Mouse (Mus musculus): ENCODE measurements at regions not wholly inside any gene's neighbourhood (a gene's known extent, or its start where the extent isn't known, plus 50 kb on each side); places are given as distances from the start of the nearest gene placed in this dataset.
"Not testable (repeated sequence)": the region's sequence is repeated elsewhere in the genome, so short reads cannot be mapped to it uniquely, and the experiment has no call there.

DNA sequence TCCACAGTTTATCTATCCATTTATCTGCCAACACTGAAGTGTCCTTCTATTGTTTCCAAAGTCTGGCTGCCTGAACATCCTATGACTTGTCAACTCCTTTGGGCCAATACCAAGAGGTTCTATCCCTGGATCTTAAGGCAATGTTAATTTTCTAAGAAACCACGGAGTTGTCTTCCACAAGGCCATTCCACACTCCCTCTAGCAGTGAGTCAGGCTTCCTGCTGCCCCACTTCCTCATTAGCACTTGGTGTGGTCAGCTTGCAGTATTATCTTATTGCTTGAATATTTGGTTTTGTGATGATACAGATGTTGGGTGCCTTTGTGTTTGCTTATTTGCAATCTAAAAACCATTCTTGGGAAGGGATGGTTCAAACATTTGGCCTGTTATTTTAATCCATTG is 87.5 kb upstream of the Ppp2r2d start:
- no peak for DNase-seq (ENCODE audit: low spot score in 2 of 2)

DNA sequence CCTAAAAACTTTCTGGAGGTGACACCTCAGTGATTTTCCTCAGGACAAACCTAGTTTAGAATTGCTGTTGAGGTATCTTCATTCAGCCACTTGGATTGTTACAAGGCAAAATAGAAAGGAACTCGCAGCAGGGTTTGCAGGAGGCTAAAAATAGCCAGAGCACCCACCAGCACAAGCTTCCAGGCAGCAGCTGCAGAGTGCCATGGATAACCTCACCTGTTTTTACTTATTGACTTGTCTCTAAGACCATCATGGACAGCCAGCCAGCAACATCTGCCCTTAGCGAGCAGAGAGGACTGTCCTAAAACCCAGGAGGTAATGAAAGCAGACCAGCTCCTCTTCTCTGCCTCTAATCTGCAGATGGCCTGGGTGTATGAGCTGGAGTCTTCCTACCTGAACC is 97.4 kb upstream of the Ppp2r2d start:
- DNase-seq (ENCODE audit: low spot score in 2 of 2): no peak

GRCm38 (mm10) chr7:138746616-138747015 is 99.3 kb upstream of the Ppp2r2d start:
- DNase-seq (ENCODE audit: low spot score in 2 of 2): no peak

DNA sequence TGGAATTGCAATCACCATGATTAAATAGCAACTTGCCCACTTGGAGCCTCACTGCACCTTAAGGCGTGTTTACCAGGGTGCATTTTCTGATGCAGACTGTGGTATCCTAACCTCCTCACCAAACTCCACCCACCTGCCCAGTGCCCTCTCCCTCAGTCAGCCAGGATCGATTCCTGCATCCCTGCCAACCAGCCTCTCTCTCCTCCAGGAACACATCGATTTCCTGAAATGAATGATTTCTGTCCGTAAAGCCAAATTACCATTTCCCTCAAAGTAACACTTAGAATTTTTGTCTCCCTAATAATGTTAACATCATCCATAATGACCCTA is 103.4 kb upstream of the Ppp2r2d start:
- no peak for DNase-seq (ENCODE audit: low spot score in 2 of 2)

DNA sequence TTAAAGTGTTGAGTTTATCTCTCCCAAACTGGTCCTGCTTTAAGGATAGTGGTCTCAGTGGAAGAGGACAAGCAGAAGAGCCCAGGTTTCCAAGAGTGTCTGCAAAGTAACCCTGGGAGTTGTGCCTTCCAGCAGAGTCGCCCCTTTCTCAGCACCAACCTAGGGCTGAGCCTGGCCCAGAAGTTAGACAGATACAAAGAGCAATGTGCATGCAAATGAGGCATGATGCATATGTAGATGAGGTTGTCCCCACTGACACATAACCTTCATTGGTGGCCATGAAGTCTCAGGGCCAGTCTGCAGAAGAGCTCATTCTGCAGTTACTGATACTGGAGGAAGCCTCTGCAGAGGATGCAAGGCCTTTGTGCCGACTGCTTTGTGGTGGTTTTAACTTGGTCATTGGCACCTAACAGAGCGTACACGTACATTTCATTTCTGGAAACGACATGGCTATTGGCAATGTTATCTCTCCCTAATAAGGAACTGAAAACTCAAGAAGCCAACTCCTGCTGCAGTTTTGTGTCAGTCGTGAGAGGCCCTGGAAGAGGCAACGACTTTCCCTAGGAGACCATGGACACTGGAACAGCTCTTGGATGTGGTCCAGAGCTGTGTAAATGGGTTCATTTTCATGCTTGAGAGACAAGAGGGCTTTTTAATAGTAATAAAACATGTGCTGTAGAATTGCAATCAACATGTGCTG is 103.9 kb upstream of the Ppp2r2d start:
- DNase-seq (ENCODE audit: low spot score in 2 of 2): no peak

DNA sequence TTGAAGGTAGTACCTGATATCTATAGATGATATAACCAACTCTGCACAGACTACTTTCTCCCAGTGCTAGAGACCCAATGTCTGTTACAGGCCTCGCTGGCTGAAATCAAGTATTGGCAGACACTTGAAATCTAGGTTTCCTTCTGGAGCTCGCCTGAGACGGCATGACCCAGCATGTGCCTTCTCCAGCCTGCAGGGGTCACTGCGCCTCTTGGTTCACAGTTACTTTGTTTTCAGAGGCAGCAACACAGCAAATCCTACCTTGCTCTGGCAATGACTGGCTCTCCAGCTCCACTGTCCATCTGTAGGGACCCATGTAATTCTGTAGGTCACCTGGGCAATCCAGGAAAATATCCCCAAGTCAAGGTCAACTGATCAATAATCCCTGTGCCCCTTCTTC is 111.6 kb upstream of the Ppp2r2d start:
- peak; percentile 21 to 39 for DNase-seq (ENCODE audit: low spot score in 2 of 2)

DNA sequence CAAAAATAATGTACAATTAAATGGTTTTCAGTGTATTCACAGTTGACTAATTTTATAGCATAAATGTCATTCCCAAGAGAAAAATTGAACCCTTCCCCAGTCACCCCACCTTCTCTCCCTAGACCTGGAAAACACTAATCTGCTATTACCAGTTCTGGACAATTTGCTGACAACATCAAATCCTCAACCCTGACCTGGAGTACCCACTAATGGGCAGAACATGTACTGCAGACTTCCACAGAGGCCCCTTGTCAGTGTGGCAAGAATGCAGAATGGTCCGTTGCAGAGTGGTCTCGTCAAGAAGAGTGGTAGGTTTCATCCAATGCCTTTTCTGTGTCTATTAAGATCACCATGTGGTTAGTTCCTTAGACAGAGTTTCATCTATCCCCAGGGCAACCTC is 121.0 kb upstream of the Ppp2r2d start:
- DNase-seq (ENCODE audit: low spot score in 2 of 2): no peak

DNA sequence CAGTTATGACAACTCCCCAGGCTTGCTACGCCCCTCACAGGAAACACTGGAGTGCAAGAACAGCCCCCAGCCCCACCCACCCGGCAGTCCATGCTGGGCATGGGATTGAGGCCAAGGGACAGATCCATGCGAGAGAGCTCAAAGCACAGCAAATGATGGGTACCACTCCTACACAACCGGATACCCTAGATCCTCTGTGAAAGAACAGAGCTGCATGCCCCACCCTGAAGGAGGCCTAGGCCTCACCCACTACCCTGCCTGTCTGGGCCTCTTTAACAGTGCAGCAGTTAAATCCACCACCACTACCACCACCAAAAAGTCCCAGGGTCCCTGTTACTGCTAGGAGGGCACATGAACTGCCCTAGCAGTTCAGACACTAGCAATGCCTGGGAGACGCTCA is 126.3 kb upstream of the Ppp2r2d start:
- no peak for DNase-seq (ENCODE audit: low spot score in 2 of 2)

- no peak for DNase-seq (ENCODE audit: low spot score in 2 of 2)
Measured at GRCm38 (mm10) chr7:138719115-138719514, 126.8 kb upstream of the Ppp2r2d start.

DNA sequence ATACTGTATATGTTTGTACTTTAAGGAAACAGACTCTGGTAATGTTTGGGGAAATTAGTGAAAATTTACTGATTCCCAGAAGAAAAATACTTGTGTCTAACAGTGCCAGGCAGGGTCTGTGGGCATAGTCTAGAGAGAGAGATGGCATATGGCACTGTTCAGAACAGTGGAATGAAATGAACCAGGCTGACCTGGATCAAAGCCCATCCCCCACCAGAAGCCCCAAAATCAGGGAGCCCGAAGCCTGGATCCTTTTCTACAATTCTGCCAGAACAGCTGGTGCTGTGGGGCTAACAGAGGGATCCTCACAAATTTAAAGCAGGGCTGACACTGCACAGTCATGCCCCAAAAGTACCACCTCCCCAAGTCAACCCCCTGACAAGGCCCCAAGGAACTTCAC is 131.1 kb upstream of the Ppp2r2d start:
- no peak for DNase-seq (ENCODE audit: low spot score in 2 of 2)

- no peak for DNase-seq (ENCODE audit: low spot score in 2 of 2)
Measured at GRCm38 (mm10) chr7:138708373-138708772, 137.5 kb upstream of the Ppp2r2d start.

DNA sequence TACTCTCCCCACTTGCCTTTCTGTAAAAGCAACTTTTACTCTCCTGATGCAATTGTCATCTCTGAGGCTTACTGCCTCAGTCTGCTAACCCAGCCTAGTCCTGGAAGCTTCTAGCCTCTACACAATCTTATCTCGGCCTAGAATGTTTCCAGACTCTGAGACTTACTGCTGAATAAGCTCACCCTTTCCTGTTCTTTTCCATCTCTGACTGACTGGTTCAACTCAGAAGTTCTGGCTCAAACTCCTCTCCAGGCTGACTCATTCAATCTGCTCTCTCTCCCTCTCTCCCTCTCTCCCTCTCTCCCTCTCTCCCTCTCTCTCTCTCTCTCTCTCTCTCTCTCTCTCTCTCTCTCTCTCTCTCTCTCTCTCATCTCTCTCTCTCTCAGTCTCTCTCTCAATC is 146.3 kb upstream of the Ppp2r2d start:
- DNase-seq (ENCODE audit: low spot score in 2 of 2): not testable (repeated sequence)

- no peak for DNase-seq (ENCODE audit: low spot score in 2 of 2)
Measured at GRCm38 (mm10) chr7:138682161-138682560, 163.7 kb upstream of the Ppp2r2d start.

DNA sequence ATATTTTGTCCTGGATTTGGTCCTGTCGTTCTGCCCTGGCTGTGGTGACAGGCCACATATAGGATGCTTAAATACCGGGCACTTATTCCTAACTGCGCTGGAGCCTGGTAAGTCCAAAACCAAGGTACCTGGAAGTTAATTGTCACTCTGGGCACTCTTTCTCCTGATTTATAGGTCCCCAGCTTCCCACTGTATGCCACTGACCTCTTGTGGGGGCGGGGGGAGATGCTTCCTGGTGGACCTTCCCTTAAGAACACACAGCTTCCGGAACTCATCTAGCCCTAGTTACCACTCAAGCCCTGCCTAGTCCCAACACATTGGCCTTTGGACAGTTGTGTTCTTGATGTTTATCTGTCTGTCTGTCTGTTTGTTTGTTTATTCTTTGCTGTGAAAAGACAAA is 165.3 kb upstream of the Ppp2r2d start:
- DNase-seq (ENCODE audit: low spot score in 2 of 2): no peak

- no peak for DNase-seq (ENCODE audit: low spot score in 2 of 2)
Measured at GRCm38 (mm10) chr7:138679575-138679974, 166.3 kb upstream of the Ppp2r2d start.

- DNase-seq (ENCODE audit: low spot score in 2 of 2): no peak
Measured at GRCm38 (mm10) chr7:138672959-138673358, 172.9 kb upstream of the Ppp2r2d start.

DNA sequence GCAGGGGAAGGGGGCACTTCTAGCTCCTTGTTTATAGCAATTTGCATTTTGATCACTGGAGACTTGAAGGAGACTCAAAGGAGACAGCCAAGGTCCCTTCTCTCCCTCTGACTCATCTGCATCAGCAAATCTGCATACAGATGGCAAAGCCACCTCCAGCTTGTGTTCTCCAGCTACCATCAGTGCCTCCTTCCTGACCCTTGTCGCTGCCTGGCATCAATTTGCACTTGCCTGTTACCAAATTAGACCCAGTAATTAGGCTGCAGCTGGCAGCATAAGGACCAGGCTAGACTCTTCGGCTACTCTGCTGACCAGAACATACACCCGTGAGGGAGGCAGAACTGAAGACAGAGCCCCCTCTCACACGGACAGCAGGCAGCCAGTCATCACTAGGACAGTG is 177.5 kb upstream of the Ppp2r2d start:
- peak in 1 of 2 experiments; percentile 24 for DNase-seq (ENCODE audit: low spot score in 2 of 2)

DNA sequence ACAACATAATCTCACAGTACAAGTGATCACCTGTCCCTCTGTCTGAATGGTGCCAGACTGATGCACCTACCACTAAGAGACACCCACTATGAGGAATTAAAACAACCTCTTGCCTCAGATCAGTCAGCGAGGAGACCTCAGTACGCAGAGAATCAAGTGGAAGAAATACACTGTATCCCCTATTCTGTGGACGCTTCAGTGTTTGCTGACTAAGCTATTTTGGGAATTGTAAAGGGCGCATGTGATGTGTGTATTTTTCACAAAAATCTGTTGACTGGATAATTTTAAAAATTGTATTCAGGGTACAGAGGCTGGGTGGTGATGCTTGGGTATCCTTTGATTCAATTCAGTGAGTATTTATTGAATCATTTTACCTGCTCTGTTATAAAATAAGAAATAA is 185.8 kb upstream of the Ppp2r2d start:
- no peak for DNase-seq (ENCODE audit: low spot score in 2 of 2)

- no peak for DNase-seq (ENCODE audit: low spot score in 2 of 2)
Measured at GRCm38 (mm10) chr7:138657521-138657920, 188.4 kb upstream of the Ppp2r2d start.

DNA sequence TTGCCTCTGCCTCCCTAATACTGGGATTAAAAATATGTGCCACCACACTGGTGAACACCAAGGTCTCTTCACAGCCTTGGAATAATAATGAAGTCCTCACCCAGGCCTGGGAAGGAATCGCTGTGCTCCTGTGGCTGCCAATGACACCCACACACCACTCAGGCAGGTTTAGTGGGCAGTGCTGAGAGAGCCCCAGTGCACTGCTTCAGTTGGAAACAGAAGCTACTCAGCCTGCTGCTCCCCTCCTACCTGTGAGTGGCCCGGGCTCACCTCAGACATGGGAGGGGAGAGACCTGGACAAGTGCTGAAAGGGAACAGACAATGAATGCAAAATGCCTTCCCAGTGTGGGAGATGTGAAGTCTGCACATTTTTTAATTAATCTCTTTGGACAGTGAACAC is 188.8 kb upstream of the Ppp2r2d start:
- no peak for DNase-seq (ENCODE audit: low spot score in 2 of 2)

- DNase-seq (ENCODE audit: low spot score in 2 of 2): no peak
Measured at GRCm38 (mm10) chr7:138655940-138656339, 189.9 kb upstream of the Ppp2r2d start.

DNA sequence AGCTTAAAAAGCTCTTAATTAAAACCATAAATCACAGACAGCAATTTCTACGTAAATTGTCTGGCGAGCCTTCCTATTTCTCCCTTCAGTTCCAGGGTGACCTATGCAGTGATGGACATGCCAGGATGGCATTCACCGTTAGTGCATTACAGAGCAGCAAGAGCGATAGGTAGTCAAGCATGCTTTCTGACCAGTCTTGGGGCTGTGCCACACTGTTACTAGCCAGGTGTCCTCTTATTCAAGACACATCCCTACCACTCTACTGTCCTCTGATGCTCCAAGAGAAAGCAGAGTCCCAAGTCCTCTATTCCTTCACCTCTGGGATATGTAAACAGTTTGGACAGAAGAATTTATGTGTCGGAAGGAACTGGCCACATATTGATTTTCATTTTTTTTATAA is 194.9 kb upstream of the Ppp2r2d start:
- DNase-seq (ENCODE audit: low spot score in 2 of 2): no peak

GRCm38 (mm10) chr7:138647636-138648035 is 198.2 kb upstream of the Ppp2r2d start:
- DNase-seq (ENCODE audit: low spot score in 2 of 2): no peak

- no peak for DNase-seq (ENCODE audit: low spot score in 2 of 2)
Measured at GRCm38 (mm10) chr7:138640492-138641165, 205.2 kb upstream of the Ppp2r2d start.

All from frontal cortex, postnatal 36 days (tissue).